Mouse (Mus musculus): Measurements from ENCODE around the gene Arhgef10l.

Gene Arhgef10l

GRCm38 (mm10) chr4:140564459-140564858 lies 101.4 kb downstream of the Arhgef10l start:
- ChIA-PET POLR2A (interaction anchor here in 2 of 4 experiments (0.5 to 1.2 kb wide), 6 partner anchors 9 to 300 kb away, joined by 3 to 6 read pairs (median 3); no protein-coding TSS in a partner anchor), CTCF (interaction anchor here in 3 of 4 experiments (0.6 to 1.6 kb wide), 8 partner anchors 9 to 111 kb away, joined by 3 to 5 read pairs (median 3); no protein-coding TSS in a partner anchor)

- ChIA-PET POLR2A (interaction anchor here in 2 of 4 experiments (0.6 to 2.1 kb wide), 4 partner anchors 10 to 912 kb away, joined by 3 to 6 read pairs (median 4); no protein-coding TSS in a partner anchor), CTCF (interaction anchor here in 3 of 4 experiments (0.7 to 2.8 kb wide), 10 partner anchors 8 to 340 kb away, joined by 3 to 14 read pairs (median 5); no protein-coding TSS in a partner anchor)
Observed at GRCm38 (mm10) chr4:140562461-140563178, 103.2 kb downstream of the Arhgef10l start.

- CTCF ChIA-PET = interaction anchor here (0.6 to 2.8 kb wide), 16 partner anchors 10 to 549 kb away, joined by 3 to 14 read pairs (median 4); no protein-coding TSS in a partner anchor
- POLR2A ChIA-PET = interaction anchor here in 1 of 4 experiments (2.1 kb wide), 1 partner anchor 11 kb away, joined by 6 read pairs; no protein-coding TSS in a partner anchor
Observed at GRCm38 (mm10) chr4:140561744-140562143, 104.1 kb downstream of the Arhgef10l start.

- CTCF ChIA-PET = interaction anchor here (0.6 to 1.3 kb wide), 17 partner anchors 9 to 967 kb away, joined by 3 to 8 read pairs (median 4); no protein-coding TSS in a partner anchor
- POLR2A ChIA-PET = interaction anchor here in 2 of 4 experiments (0.7 to 1.1 kb wide), 2 partner anchors 13 to 35 kb away, joined by 3 to 7 read pairs; no protein-coding TSS in a partner anchor
Observed at GRCm38 (mm10) chr4:140559862-140560261, 106.0 kb downstream of the Arhgef10l start.

GRCm38 (mm10) chr4:140558193-140558592 lies 107.6 kb downstream of the Arhgef10l start:
- ChIA-PET CTCF (interaction anchor here in 3 of 4 experiments (0.6 to 1.4 kb wide), 8 partner anchors 14 to 1539 kb away, joined by 3 to 8 read pairs (median 4); no protein-coding TSS in a partner anchor), POLR2A (interaction anchor here in 3 of 4 experiments (0.5 to 1.9 kb wide), 4 partner anchors 15 to 105 kb away, joined by 3 to 5 read pairs (median 4); no protein-coding TSS in a partner anchor)

GRCm38 (mm10) chr4:140556561-140556960 lies 109.3 kb downstream of the Arhgef10l start:
- ChIA-PET POLR2A (interaction anchor here in 3 of 4 experiments (0.6 to 2.4 kb wide), 7 partner anchors 16 to 1044 kb away, joined by 3 to 7 read pairs (median 5); no protein-coding TSS in a partner anchor), CTCF (interaction anchor here in 3 of 4 experiments (0.5 to 3.2 kb wide), 12 partner anchors 14 to 397 kb away, joined by 3 to 25 read pairs (median 3); no protein-coding TSS in a partner anchor)

GRCm38 (mm10) chr4:140555273-140555672 lies 110.5 kb downstream of the Arhgef10l start:
- ChIA-PET CTCF (interaction anchor here (0.6 to 3.2 kb wide), 28 partner anchors 8 to 395 kb away, joined by 3 to 25 read pairs (median 3); no protein-coding TSS in a partner anchor), POLR2A (interaction anchor here in 3 of 4 experiments (1.0 to 2.4 kb wide), 11 partner anchors 10 to 729 kb away, joined by 3 to 18 read pairs (median 5); partner anchors contain the start of gene Rcc2 (in 1 of the 3))

GRCm38 (mm10) chr4:140554552-140554951 lies 111.3 kb downstream of the Arhgef10l start:
- ChIA-PET CTCF (interaction anchor here (0.6 to 3.2 kb wide), 18 partner anchors 9 to 629 kb away, joined by 3 to 25 read pairs (median 3); no protein-coding TSS in a partner anchor), POLR2A (interaction anchor here in 3 of 4 experiments (1.0 to 2.4 kb wide), 8 partner anchors 10 to 729 kb away, joined by 3 to 18 read pairs (median 5); partner anchors contain the start of gene Rcc2 (in 1 of the 3))

GRCm38 (mm10) chr4:140551766-140552165 lies 114.0 kb downstream of the Arhgef10l start:
- CTCF ChIA-PET = interaction anchor here in 2 of 4 experiments (0.6 to 1.7 kb wide), 6 partner anchors 9 to 978 kb away, joined by 3 to 6 read pairs (median 3); no protein-coding TSS in a partner anchor
- POLR2A ChIA-PET = interaction anchor here in 1 of 4 experiments (0.7 kb wide), 1 partner anchor 13 kb away, joined by 3 read pairs; no protein-coding TSS in a partner anchor

- POLR2A ChIA-PET = interaction anchor here in 2 of 4 experiments (0.5 to 1.4 kb wide), 4 partner anchors 22 to 516 kb away, joined by 3 read pairs; no protein-coding TSS in a partner anchor
- CTCF ChIA-PET = interaction anchor here in 2 of 4 experiments (0.6 to 1.7 kb wide), 8 partner anchors 9 to 449 kb away, joined by 3 to 5 read pairs (median 4); no protein-coding TSS in a partner anchor
Observed at GRCm38 (mm10) chr4:140550670-140551069, 115.1 kb downstream of the Arhgef10l start.

GRCm38 (mm10) chr4:140549975-140550374 lies 115.8 kb downstream of the Arhgef10l start:
- POLR2A ChIA-PET = interaction anchor here in 2 of 4 experiments (0.5 to 1.4 kb wide), 5 partner anchors 19 to 516 kb away, joined by 3 read pairs; no protein-coding TSS in a partner anchor
- CTCF ChIA-PET = interaction anchor here in 2 of 4 experiments (0.5 to 1.7 kb wide), 10 partner anchors 9 to 475 kb away, joined by 3 to 5 read pairs (median 3); no protein-coding TSS in a partner anchor

- ChIA-PET CTCF (interaction anchor here (0.6 to 1.1 kb wide), 10 partner anchors 10 to 518 kb away, joined by 3 to 4 read pairs (median 3); no protein-coding TSS in a partner anchor), POLR2A (interaction anchor here in 2 of 4 experiments (0.7 to 1.1 kb wide), 2 partner anchors 12 to 127 kb away, joined by 3 to 5 read pairs; no protein-coding TSS in a partner anchor)
Observed at GRCm38 (mm10) chr4:140547488-140547887, 118.3 kb downstream of the Arhgef10l start.

- ChIA-PET POLR2A (interaction anchor here in 2 of 4 experiments (0.9 to 1.5 kb wide), 4 partner anchors 37 to 307 kb away, joined by 3 to 5 read pairs (median 3); no protein-coding TSS in a partner anchor), CTCF (interaction anchor here (0.6 to 1.4 kb wide), 9 partner anchors 8 to 509 kb away, joined by 3 to 13 read pairs (median 3); no protein-coding TSS in a partner anchor)
Observed at GRCm38 (mm10) chr4:140539125-140539524, 126.7 kb downstream of the Arhgef10l start.

GRCm38 (mm10) chr4:140537561-140538021 lies 128.2 kb downstream of the Arhgef10l start:
- CTCF ChIA-PET = interaction anchor here in 3 of 4 experiments (0.7 to 1.3 kb wide), 4 partner anchors 9 to 532 kb away, joined by 3 to 11 read pairs (median 4); no protein-coding TSS in a partner anchor
- POLR2A ChIA-PET = interaction anchor here in 3 of 4 experiments (0.5 to 1.5 kb wide), 9 partner anchors 35 to 661 kb away, joined by 3 to 6 read pairs (median 3); no protein-coding TSS in a partner anchor

- CTCF ChIA-PET = interaction anchor here in 2 of 4 experiments (0.5 to 1.6 kb wide), 7 partner anchors 21 to 483 kb away, joined by 3 to 6 read pairs (median 3); no protein-coding TSS in a partner anchor
- POLR2A ChIA-PET = interaction anchor here in 3 of 4 experiments (0.5 to 1.4 kb wide), 20 partner anchors 12 to 938 kb away, joined by 3 to 9 read pairs (median 4); partner anchors contain the start of genes Crocc (in 1 of the 3) and Igsf21 (in 1 of the 3)
Observed at GRCm38 (mm10) chr4:140535323-140535722, 130.5 kb downstream of the Arhgef10l start.

- ChIA-PET POLR2A (interaction anchor here in 2 of 4 experiments (0.6 to 1.8 kb wide), 3 partner anchors 8 to 570 kb away, joined by 3 to 5 read pairs (median 3); no protein-coding TSS in a partner anchor), CTCF (interaction anchor here in 2 of 4 experiments (0.6 to 1.6 kb wide), 4 partner anchors 23 to 372 kb away, joined by 3 to 8 read pairs (median 4); no protein-coding TSS in a partner anchor)
Observed at GRCm38 (mm10) chr4:140532270-140532669, 133.5 kb downstream of the Arhgef10l start.

GRCm38 (mm10) chr4:140531024-140531423 lies 134.8 kb downstream of the Arhgef10l start:
- CTCF ChIA-PET = interaction anchor here (0.6 to 1.6 kb wide), 13 partner anchors 8 to 1177 kb away, joined by 3 to 10 read pairs (median 3); no protein-coding TSS in a partner anchor
- POLR2A ChIA-PET = interaction anchor here in 2 of 4 experiments (0.5 to 1.8 kb wide), 6 partner anchors 9 to 160 kb away, joined by 3 to 5 read pairs (median 3); no protein-coding TSS in a partner anchor
